Mouse (Mus musculus): ENCODE data around the gene Cd320. TPM values are rescaled to one million over a fixed set of nuclear protein-coding genes. Genes with fewer than 3 reads are reported as not detected.

The Cd320 gene
- 44.5 and 53.5 TPM in 2 replicates for polyA plus RNA-seq (2012; rRNA removed)

GRCm38 (mm10) chr17:33842966-33843795 lies at the start of gene Cd320:
Cd320 (plus strand) TSS chr17:33843091.

GRCm38 (mm10) chr17:33810334-33811141 lies 32.4 kb upstream of the Cd320 start, which contains the start of gene Kank3:
Kank3 (plus strand) TSS chr17:33810519.

GRCm38 (mm10) chr17:33824084-33824996 lies 18.6 kb upstream of the Cd320 start, which contains the start of the genes Rps28 and Ndufa7:
Rps28 (minus strand) TSS chr17:33824562.
Ndufa7 (plus strand) TSS chr17:33824572.

GRCm38 (mm10) chr17:33873537-33873936 lies 30.6 kb downstream of the Cd320 start, which contains the start of gene Gm7029:
Gm7029 (plus strand) TSS chr17:33873837.

GRCm38 (mm10) chr17:33890533-33891059 lies 47.7 kb downstream of the Cd320 start, which contains the start of gene Kifc1:
Kifc1 (minus strand) TSS chr17:33890661.

Other genes starting within 250 kb of the Cd320 start
- gene Zfp414, start 214.0 kb upstream of the Cd320 start, polyA plus RNA-seq (2012; rRNA removed) = 46.5 and 72.9 TPM in 2 replicates
- gene Pram1, start 205.0 kb upstream of the Cd320 start, polyA plus RNA-seq (2012; rRNA removed) = 0.60 and 0.77 TPM in 2 replicates
- gene Hnrnpm, start 156.2 kb upstream of the Cd320 start, polyA plus RNA-seq (2012; rRNA removed) = 448 and 832 TPM in 2 replicates
- gene March2, start 124.4 kb upstream of the Cd320 start, polyA plus RNA-seq (2012; rRNA removed) = 35.1 and 48.1 TPM in 2 replicates
- 229 and 347 TPM in 2 replicates for gene Rab11b, start 82.6 kb upstream of the Cd320 start, polyA plus RNA-seq (2012; rRNA removed)
- 9.9 and 15.8 TPM in 2 replicates for gene Angptl4, start 61.3 kb upstream of the Cd320 start, polyA plus RNA-seq (2012; rRNA removed)
- gene Kank3, start 32.6 kb upstream of the Cd320 start, polyA plus RNA-seq (2012; rRNA removed) = 26.6 and 36.0 TPM in 2 replicates
- gene Rps28, start 18.5 kb upstream of the Cd320 start, polyA plus RNA-seq (2012; rRNA removed) = 1,507 and 1,646 TPM in 2 replicates
- 204 and 305 TPM in 2 replicates for gene Ndufa7, start 18.5 kb upstream of the Cd320 start, polyA plus RNA-seq (2012; rRNA removed)
- not detected in 2 replicates for gene Gm7029, start 30.7 kb downstream of the Cd320 start, polyA plus RNA-seq (2012; rRNA removed)
- gene Kifc1, start 47.6 kb downstream of the Cd320 start, polyA plus RNA-seq (2012; rRNA removed) = 69.2 and 101 TPM in 2 replicates
- 0.31 and 0.34 TPM in 2 replicates for gene Platr17, start 62.0 kb downstream of the Cd320 start, polyA plus RNA-seq (2012; rRNA removed)
- 44.9 and 59.5 TPM in 2 replicates for gene Daxx, start 66.3 kb downstream of the Cd320 start, polyA plus RNA-seq (2012; rRNA removed)
- gene Tapbp, start 72.8 kb downstream of the Cd320 start, polyA plus RNA-seq (2012; rRNA removed) = 10.9 and 14.0 TPM in 2 replicates
- gene Zbtb22, start 72.8 kb downstream of the Cd320 start, polyA plus RNA-seq (2012; rRNA removed) = 29.6 and 32.9 TPM in 2 replicates
- gene Rgl2, start 86.5 kb downstream of the Cd320 start, polyA plus RNA-seq (2012; rRNA removed) = 130 and 228 TPM in 2 replicates
- 119 and 140 TPM in 2 replicates for gene Pfdn6, start 97.3 kb downstream of the Cd320 start, polyA plus RNA-seq (2012; rRNA removed)
- 32.1 and 46.5 TPM in 2 replicates for gene Wdr46, start 97.6 kb downstream of the Cd320 start, polyA plus RNA-seq (2012; rRNA removed)
- 4.3 and 4.7 TPM in 2 replicates for gene B3galt4, start 108.4 kb downstream of the Cd320 start, polyA plus RNA-seq (2012; rRNA removed)
- 44.6 and 48.5 TPM in 2 replicates for gene Vps52, start 112.7 kb downstream of the Cd320 start, polyA plus RNA-seq (2012; rRNA removed)
- gene Rps18, start 112.9 kb downstream of the Cd320 start, polyA plus RNA-seq (2012; rRNA removed) = 1,239 and 1,610 TPM in 2 replicates
- gene H2-K1, start 157.3 kb downstream of the Cd320 start, polyA plus RNA-seq (2012; rRNA removed) = 26.7 and 37.4 TPM in 2 replicates
- 55.3 and 116 TPM in 2 replicates for gene Ring1, start 181.6 kb downstream of the Cd320 start, polyA plus RNA-seq (2012; rRNA removed)
- 96.6 and 160 TPM in 2 replicates for gene H2-Ke6, start 185.0 kb downstream of the Cd320 start, polyA plus RNA-seq (2012; rRNA removed)
- 118 and 126 TPM in 2 replicates for gene Slc39a7, start 188.6 kb downstream of the Cd320 start, polyA plus RNA-seq (2012; rRNA removed)
- 70.8 and 149 TPM in 2 replicates for gene Rxrb, start 188.7 kb downstream of the Cd320 start, polyA plus RNA-seq (2012; rRNA removed)
- 7.9 and 11.4 TPM in 2 replicates for gene Col11a2, start 196.3 kb downstream of the Cd320 start, polyA plus RNA-seq (2012; rRNA removed)
- 0.30 and 0.45 TPM in 2 replicates for gene H2-Oa, start 249.2 kb downstream of the Cd320 start, polyA plus RNA-seq (2012; rRNA removed)

All from central nervous system, embryonic 11.5 days (tissue).